Mouse (Mus musculus) midbrain, embryonic 14.5 days (tissue): Measurements from ENCODE around the gene Dpy30. TPM values are rescaled to one million over a fixed set of nuclear protein-coding genes. Genes with fewer than 3 reads are reported as not detected.

Source experiments
- ATAC-seq: fragments of 200-750 bp; cut with Nextera tagmentation; 2 replicates; pipeline ENCODE4 v1.8.0; 2017; ENCODE audit warnings: moderate number of reproducible peaks, moderate library complexity; ENCODE audit not compliant: low FRiP score, low TSS enrichment
- DNase-seq: peaks from one replicate; pipeline ENCODE4 v3.0.0-alpha.2; 2015
- H3K27ac ChIP-seq: fragments of 300-500 bp; sonication (generic); replicated peaks from 2 replicates; pipeline ENCODE4 v1.5.1; 2014; ENCODE audit warnings: mild to moderate bottlenecking, low read depth, low read length, moderate library complexity
- H3K27me3 ChIP-seq: fragments of 300-500 bp; sonication (generic); 2 replicates; pipeline ENCODE4 v1.6.1; 2014; ENCODE audit warnings: low read length, control low read depth, mixed read lengths; ENCODE audit not compliant: control insufficient read depth, insufficient read depth
- H3K36me3 ChIP-seq: fragments of 300-500 bp; sonication (generic); 2 replicates; pipeline ENCODE4 v1.6.1; 2014; ENCODE audit warnings: low read length, control low read depth; ENCODE audit not compliant: control insufficient read depth, insufficient read depth
- H3K4me1 ChIP-seq: fragments of 300-500 bp; sonication (generic); 2 replicates; pipeline ENCODE4 v1.6.1; 2014; ENCODE audit warnings: mild to moderate bottlenecking, antibody characterized with exemption, low read length, control low read depth; ENCODE audit not compliant: control insufficient read depth, insufficient read depth
- H3K4me2 ChIP-seq: fragments of 300-500 bp; sonication (generic); 2 replicates; pipeline ENCODE4 v1.6.1; 2014; ENCODE audit warnings: mild to moderate bottlenecking, low read length, moderate library complexity
- H3K4me3 ChIP-seq: fragments of 300-500 bp; sonication (generic); replicated peaks from 2 replicates; pipeline ENCODE4 v1.5.1; 2014; ENCODE audit warnings: low read depth, low read length
- H3K9ac ChIP-seq: fragments of 300-500 bp; sonication (generic); replicated peaks from 2 replicates; pipeline ENCODE4 v1.6.1; 2014; ENCODE audit warnings: mild to moderate bottlenecking, low read length, moderate library complexity
- H3K9me3 ChIP-seq: fragments of 300-500 bp; sonication (generic); 2 replicates; pipeline ENCODE4 v1.6.1; 2016; ENCODE audit warnings: low read length, control low read depth, mixed read lengths; ENCODE audit not compliant: control insufficient read depth
- WGBS: fragments of 180-500 bp; shearing (Covaris S2); extraction: QIAGEN DNeasy Blood & Tissue Kit; methylation state at CpG from one replicate; pipeline ENCODE4 v1.1.7; 2014; 5-methylcytosine and 5-hydroxymethylcytosine counted together
- polyA plus RNA-seq: library from polyadenylated mRNA; unstranded; fragments of >200 nt; fragmentation: Nextera tagmentation; extraction: Ambion mirVana; gene quantifications from 2 replicates; pipeline ENCODE4 v1.2.1, GENCODE M21; 2014

Gene Dpy30
- polyA plus RNA-seq, 1 experiment from 2014 or later, result 199 TPM

DNA sequence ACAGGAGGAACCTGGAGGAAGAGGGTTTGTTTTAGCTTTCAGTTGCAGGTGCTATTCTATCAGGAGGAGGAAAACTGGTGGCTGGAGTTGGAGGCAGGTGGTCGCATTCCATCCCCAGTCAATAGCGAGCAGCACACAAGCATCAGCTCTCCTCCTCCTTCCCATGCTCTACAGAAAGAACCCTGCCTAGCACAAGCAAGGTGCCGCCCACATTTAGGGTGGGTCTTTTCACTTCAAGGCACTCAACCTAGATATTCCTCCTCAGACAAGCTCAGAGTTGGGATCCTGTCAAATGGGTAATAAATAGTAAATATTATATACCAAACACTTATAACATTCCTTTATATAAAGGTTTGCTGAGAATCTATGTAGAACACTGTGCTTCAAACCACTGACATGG lies 33.5 kb downstream of the Dpy30 start:
- Histone ChIP-seq H3K9ac (no peak overlapping the region), H3K27me3 (no peaks in the 10 kb centered on the region), H3K36me3 (0 out of 2 replicates have a peak, but pooled peaks cover 5% of the 10 kb centered on the region), H3K9me3 (0 out of 2 replicates have a peak, but pooled peaks cover 3% of the 10 kb centered on the region), H3K4me1 (peaks cover 17% of the 10 kb centered on the region), H3K4me3 (no peak overlapping the region), H3K4me2 (no peak overlapping the region), H3K27ac (no peak overlapping the region)
- ATAC-seq (no peak), DNase-seq (no peak)
- 85% methylated on average over 3 of the region's 3 CpGs for WGBS

DNA sequence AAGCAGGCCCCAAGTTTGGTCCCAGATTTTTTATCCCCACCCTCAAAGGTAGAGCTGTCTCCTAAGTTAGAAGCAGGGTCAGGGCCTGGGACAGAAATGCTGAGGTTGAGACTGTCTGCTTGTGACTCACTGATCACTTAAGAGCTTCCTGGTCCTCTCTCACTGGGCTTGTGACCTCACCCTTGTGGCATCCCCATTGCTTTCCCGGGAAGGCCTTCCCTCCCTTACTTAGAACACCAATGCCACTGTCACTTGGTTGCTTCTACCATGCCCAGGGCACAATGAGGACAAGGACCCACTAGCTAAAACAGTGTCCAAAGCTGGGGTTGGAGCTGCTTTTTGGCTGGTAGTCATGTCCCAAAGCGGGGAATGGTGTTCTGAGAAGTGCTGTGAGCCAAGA lies 35.1 kb downstream of the Dpy30 start:
- no peak for DNase-seq
- no peak for ATAC-seq
- 96% methylated on average over 2 of the region's 2 CpGs for WGBS
- Histone ChIP-seq H3K27ac (no peak overlapping the region), H3K27me3 (no peaks in the 10 kb centered on the region), H3K4me1 (peaks cover 17% of the 10 kb centered on the region), H3K36me3 (0 out of 2 replicates have a peak, but pooled peaks cover 5% of the 10 kb centered on the region), H3K4me2 (no peak overlapping the region), H3K9me3 (0 out of 2 replicates have a peak, but pooled peaks cover 3% of the 10 kb centered on the region), H3K9ac (no peak overlapping the region), H3K4me3 (no peak overlapping the region)

DNA sequence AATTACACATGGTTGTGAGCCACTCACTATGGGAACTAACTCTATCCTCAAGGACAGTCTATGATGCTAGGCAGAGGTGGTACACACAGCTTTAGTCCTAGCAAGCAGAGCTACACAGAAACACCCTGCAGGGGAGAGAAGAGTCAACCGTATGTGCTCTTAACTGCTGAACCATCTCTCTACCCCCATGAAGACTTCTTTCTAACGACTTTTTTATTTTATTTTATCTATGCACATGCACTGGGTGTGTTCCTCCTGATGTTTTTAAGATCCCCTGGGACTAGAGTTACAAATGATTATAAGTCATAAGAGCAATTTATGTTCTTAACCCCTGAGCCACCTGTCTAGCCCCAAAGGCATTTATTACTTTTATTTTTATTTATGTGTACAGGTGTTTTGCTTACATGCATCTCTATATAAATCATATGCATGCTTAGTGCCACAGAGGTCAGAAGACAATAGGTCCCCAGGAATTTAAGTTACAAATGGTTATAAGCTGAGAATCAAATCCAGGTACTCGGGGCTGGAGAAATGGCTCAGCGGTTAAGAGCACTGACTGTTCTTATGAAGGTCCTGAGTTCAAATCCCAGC lies 37.5 kb downstream of the Dpy30 start:
- H3K9ac ChIP-seq, result no peak overlapping the region
- 0 out of 2 replicates have a peak, but pooled peaks cover 5% of the 10 kb centered on the region for H3K36me3 ChIP-seq
- H3K4me2 ChIP-seq, result no peak overlapping the region
- ATAC-seq (no peak), DNase-seq (no peak)
- H3K9me3 ChIP-seq, result 0 out of 2 replicates have a peak, but pooled peaks cover 3% of the 10 kb centered on the region
- no peak overlapping the region for H3K4me3 ChIP-seq
- 88% methylated on average over 4 of the region's 4 CpGs for WGBS
- no peak overlapping the region for H3K27ac ChIP-seq
- H3K27me3 ChIP-seq, result no peaks in the 10 kb centered on the region
- no peaks in the 10 kb centered on the region for H3K4me1 ChIP-seq

DNA sequence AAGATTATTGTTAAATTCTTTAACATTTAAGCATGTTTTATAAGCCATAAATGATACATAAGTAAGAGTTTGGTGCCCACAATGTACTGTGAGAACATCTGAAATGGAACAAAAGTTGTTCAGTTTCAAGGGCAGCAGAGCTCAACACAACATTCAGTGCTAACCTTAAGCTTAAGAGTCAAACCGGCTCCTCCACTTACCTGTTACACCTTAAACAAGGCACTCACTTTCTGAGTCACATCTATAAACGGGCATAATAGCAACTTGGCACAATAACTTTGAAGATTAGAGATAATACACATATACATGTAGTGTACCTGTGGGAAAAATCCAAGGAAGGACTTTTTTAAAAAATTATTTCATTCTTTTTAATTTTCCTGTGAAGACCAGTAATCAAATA lies 38.0 kb downstream of the Dpy30 start:
- DNase-seq, result no peak
- Histone ChIP-seq H3K9ac (no peak overlapping the region), H3K9me3 (0 out of 2 replicates have a peak, but pooled peaks cover 3% of the 10 kb centered on the region), H3K4me2 (no peak overlapping the region), H3K4me3 (no peak overlapping the region), H3K27ac (no peak overlapping the region), H3K27me3 (no peaks in the 10 kb centered on the region), H3K36me3 (0 out of 2 replicates have a peak, but pooled peaks cover 5% of the 10 kb centered on the region), H3K4me1 (no peaks in the 10 kb centered on the region)
- no peak for ATAC-seq
- WGBS, result 95% methylated on average over 2 of the region's 2 CpGs

DNA sequence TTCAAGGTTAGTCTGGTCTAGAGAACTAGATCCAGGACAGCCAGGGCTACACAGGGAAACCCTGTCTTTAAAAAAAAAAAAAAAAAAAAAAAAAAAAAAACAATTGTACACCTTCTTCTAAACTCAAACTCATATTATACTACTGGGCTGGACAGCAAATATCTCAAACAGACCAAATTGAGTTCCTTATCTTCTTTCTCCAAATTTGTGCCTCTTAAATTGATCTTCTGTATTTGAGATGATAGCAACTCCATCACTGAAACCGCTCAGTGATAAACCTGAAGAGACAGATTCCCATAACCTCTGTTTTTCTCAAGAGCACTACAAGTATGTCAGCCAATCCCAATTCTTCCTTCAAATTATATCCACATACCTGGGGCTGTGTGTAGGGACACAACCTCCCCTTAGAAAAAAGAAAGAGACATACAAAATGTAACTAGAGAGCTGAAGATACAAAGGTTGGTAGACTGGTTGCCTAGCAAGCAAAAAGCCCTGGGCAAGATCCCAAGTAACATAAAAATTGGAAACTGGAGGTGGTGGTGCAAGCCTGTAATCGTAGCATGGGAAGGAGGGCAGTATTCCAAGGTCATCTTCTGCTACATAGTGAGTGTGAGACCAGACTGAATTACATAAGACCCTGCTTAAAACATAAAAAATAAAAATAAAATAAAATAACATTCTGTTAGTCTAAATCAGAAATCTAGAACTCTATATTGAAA lies 39.2 kb downstream of the Dpy30 start:
- 95% methylated on average over 2 of the region's 2 CpGs for WGBS
- no peak for ATAC-seq
- Histone ChIP-seq H3K36me3 (0 out of 2 replicates have a peak, but pooled peaks cover 5% of the 10 kb centered on the region), H3K4me2 (no peak overlapping the region), H3K9ac (no peak overlapping the region), H3K4me1 (no peaks in the 10 kb centered on the region), H3K9me3 (0 out of 2 replicates have a peak, but pooled peaks cover 3% of the 10 kb centered on the region), H3K4me3 (no peak overlapping the region), H3K27ac (no peak overlapping the region), H3K27me3 (no peaks in the 10 kb centered on the region)
- no peak for DNase-seq

GRCm38 (mm10) chr17:74282024-74282423 lies 41.7 kb downstream of the Dpy30 start:
- WGBS, result 96% methylated on average over 3 of the region's 3 CpGs
- Histone ChIP-seq H3K4me2 (no peak overlapping the region), H3K4me3 (no peak overlapping the region), H3K9ac (no peak overlapping the region), H3K27me3 (no peaks in the 10 kb centered on the region), H3K9me3 (no peaks in the 10 kb centered on the region), H3K36me3 (no peaks in the 10 kb centered on the region), H3K27ac (no peak overlapping the region), H3K4me1 (no peaks in the 10 kb centered on the region)
- ATAC-seq (no peak), DNase-seq (no peak)

GRCm38 (mm10) chr17:74278966-74279869 lies 44.5 kb downstream of the Dpy30 start:
- H3K27ac ChIP-seq, result no peak overlapping the region
- 95% methylated on average over 8 of the region's 8 CpGs for WGBS

DNA sequence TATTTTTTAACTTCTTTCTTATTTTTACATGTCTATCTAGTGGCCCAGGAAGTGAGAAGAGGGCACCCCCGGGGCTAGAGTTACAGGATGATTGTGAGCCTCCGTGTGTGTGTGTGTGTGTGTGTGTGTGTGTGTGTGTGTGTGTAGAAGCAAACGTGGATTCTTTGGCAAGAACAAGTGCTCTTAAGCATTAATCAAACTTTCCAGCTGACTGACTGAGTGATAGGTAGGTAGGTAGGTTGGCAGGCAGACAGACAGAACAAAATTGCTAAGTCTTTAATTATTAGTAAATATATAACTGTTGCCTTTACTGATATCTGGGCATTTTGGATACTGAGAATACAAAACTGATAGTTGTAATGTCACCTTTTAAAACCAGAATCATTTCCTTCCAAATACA lies 49.3 kb downstream of the Dpy30 start:
- no peak for ATAC-seq
- DNase-seq, result no peak
- no peaks in the 10 kb centered on the region for H3K9me3 ChIP-seq
- H3K27ac ChIP-seq, result no peak overlapping the region
- 93% methylated on average over 3 of the region's 3 CpGs for WGBS
- no peak overlapping the region for H3K4me2 ChIP-seq
- H3K9ac ChIP-seq, result no peak overlapping the region
- no peak overlapping the region for H3K4me3 ChIP-seq
- H3K4me1 ChIP-seq, result no peaks in the 10 kb centered on the region
- no peaks in the 10 kb centered on the region for H3K27me3 ChIP-seq
- H3K36me3 ChIP-seq, result no peaks in the 10 kb centered on the region

More at GRCm38 (mm10) chr17:74278966-74279869, 44.5 kb downstream of the Dpy30 start:
- DNase-seq (no peak), ATAC-seq (no peak; the same call in 1 of the 2 replicates)
- no peak overlapping the region for H3K4me3 ChIP-seq
- no peaks in the 10 kb centered on the region for H3K27me3 ChIP-seq
- no peaks in the 10 kb centered on the region for H3K36me3 ChIP-seq
- H3K9ac ChIP-seq, result no peak overlapping the region
- no peaks in the 10 kb centered on the region for H3K4me1 ChIP-seq
- no peaks in the 10 kb centered on the region for H3K9me3 ChIP-seq
- H3K4me2 ChIP-seq, result no peak overlapping the region
